Mouse (Mus musculus) heart, embryonic 14.5 days (tissue): ENCODE results near the gene Traf3ip3. TPM values are rescaled to one million over a fixed set of nuclear protein-coding genes. Genes with fewer than 3 reads are reported as not detected.

Experiments used
- ATAC-seq: fragments of 200-750 bp; cut with Nextera tagmentation; 2 replicates; pipeline ENCODE4 v1.8.0; 2017; ENCODE audit warnings: low read depth, moderate TSS enrichment; ENCODE audit not compliant: insufficient number of reproducible peaks, insufficient read depth, low FRiP score
- H3K27ac ChIP-seq, 2 experiments: fragments of 200-500 bp in 1 of 2; fragments of 300-500 bp in 1 of 2; sonication (generic) in 1 of 2; replicated peaks in 1 of 2; 2 replicates each; pipeline ENCODE4 v1.5.1; 2012 to 2014; ENCODE audit warnings: low read depth in 2 of 2, low read length in 2 of 2, control low read depth in 1 of 2, mild to moderate bottlenecking in 1 of 2, mixed read lengths in 1 of 2; ENCODE audit not compliant: control insufficient read depth in 1 of 2, insufficient read depth in 1 of 2
- H3K27me3 ChIP-seq: fragments of 300-500 bp; sonication (generic); 2 replicates; pipeline ENCODE4 v1.6.1; 2014; ENCODE audit warnings: mild to moderate bottlenecking, low read length, control low read depth; ENCODE audit not compliant: control insufficient read depth, insufficient read depth
- H3K36me3 ChIP-seq: fragments of 300-500 bp; sonication (generic); 2 replicates; pipeline ENCODE4 v1.6.1; 2014; ENCODE audit warnings: mild to moderate bottlenecking, control low read depth, low read length, mixed read lengths; ENCODE audit not compliant: control insufficient read depth, insufficient read depth
- H3K4me1 ChIP-seq, 2 experiments: fragments of 200-500 bp in 1 of 2; fragments of 300-500 bp in 1 of 2; sonication (generic) in 1 of 2; 2 replicates each; pipeline ENCODE4 v1.6.1; 2012 to 2014; ENCODE audit warnings: low read length in 2 of 2, control low read depth in 1 of 2, mixed read lengths in 1 of 2; ENCODE audit not compliant: control insufficient read depth in 2 of 2, insufficient read depth in 2 of 2
- H3K4me2 ChIP-seq: fragments of 300-500 bp; sonication (generic); 2 replicates; pipeline ENCODE4 v1.6.1; 2014; ENCODE audit warnings: mild to moderate bottlenecking, low read length
- H3K4me3 ChIP-seq, 2 experiments: fragments of 200-500 bp in 1 of 2; fragments of 300-500 bp in 1 of 2; sonication (generic) in 1 of 2; 2 replicates each; pipeline ENCODE4 v1.5.1; 2012 to 2014; ENCODE audit warnings: low read length in 2 of 2, mild to moderate bottlenecking in 2 of 2, control low read depth in 1 of 2, low read depth in 1 of 2, moderate library complexity in 1 of 2; ENCODE audit not compliant: control insufficient read depth in 1 of 2, insufficient read depth in 1 of 2
- H3K9ac ChIP-seq: fragments of 300-500 bp; sonication (generic); 2 replicates; pipeline ENCODE4 v1.6.1; 2014; ENCODE audit warnings: mild to moderate bottlenecking, low read length
- H3K9me3 ChIP-seq: fragments of 300-500 bp; sonication (generic); 2 replicates; pipeline ENCODE4 v1.6.1; 2016; ENCODE audit warnings: low read length, control low read depth; ENCODE audit not compliant: control insufficient read depth
- WGBS: fragments of 180-500 bp; shearing (Covaris S2); extraction: QIAGEN DNeasy Blood & Tissue Kit; methylation state at CpG from one replicate; pipeline ENCODE4 v1.1.7; 2014; 5-methylcytosine and 5-hydroxymethylcytosine counted together
- polyA plus RNA-seq: library from polyadenylated mRNA; unstranded; fragments of >200 nt; fragmentation: Nextera tagmentation; extraction: Ambion mirVana; gene quantifications from 2 replicates; pipeline ENCODE4 v1.2.1, GENCODE M21; 2014

The Traf3ip3 gene
- polyA plus RNA-seq, 1 experiment from 2014 or later: 1.9 TPM

GRCm38 (mm10) chr1:193173810-193174129 is 27.7 kb downstream of the Traf3ip3 start:
- H3K27me3 ChIP-seq: no peaks in the 10 kb centered on the region
- 16% methylated on average over 9 of the region's 9 CpGs for WGBS
- peak overlapping the region; percentile 80 to 81 for H3K4me3 ChIP-seq
- no peak; the same call in 1 of the 2 replicates for ATAC-seq
- H3K4me1 ChIP-seq: peaks cover 14 to 36% of the 10 kb centered on the region in 2 experiments
- peak overlapping the region; percentile 84 for H3K4me2 ChIP-seq
- peak overlapping the region; percentile 91 to 92 for H3K27ac ChIP-seq
- H3K9ac ChIP-seq: peak overlapping the region; percentile 89
- no peaks in the 10 kb centered on the region for H3K9me3 ChIP-seq
- H3K36me3 ChIP-seq: peaks cover 3% of the 10 kb centered on the region; the same call in 1 of the 2 replicates

DNA sequence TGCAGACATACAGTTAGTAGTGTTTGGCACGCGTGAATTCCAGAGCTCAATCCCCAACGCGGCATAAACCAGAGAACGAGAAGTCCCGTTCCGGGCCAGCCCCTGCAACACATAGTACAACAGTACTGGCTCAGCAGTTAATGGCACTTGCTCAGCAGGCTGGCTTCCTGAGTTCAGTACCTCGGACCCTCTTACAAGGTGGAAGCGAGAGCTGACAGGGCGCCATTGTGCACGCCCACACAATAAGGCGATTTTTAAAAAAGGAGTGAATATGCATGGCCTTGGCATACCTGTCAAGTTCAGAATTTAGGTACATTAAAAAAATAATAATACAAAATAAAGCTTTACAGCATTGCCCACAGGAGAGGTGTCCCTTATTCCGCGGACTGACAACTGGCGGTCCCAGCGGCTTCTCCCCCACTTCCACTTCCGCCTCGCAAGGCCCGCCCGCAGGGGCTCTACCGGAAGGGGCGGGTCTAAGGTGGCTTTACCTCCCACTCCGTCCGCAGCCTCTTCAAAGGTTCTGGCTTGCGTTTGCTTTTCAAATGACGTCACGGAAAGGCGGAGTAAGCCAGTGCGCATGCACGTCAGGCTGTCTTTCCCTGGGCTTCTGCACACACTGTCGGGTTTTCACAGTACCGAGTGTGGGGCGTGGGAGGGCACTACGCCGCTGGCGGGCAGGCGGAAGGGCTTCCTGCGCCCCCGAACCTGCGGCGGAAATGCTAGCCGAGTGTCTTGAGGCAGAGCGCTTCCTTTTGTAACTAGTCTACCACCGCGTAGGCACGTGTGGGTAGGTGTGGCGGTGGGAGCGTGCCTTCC is 28.3 kb downstream of the Traf3ip3 start:
- peak overlapping the region; percentile 84 for H3K4me2 ChIP-seq
- peak overlapping the region; percentile 89 for H3K9ac ChIP-seq
- peak; percentile 99 for ATAC-seq
- H3K9me3 ChIP-seq: no peaks in the 10 kb centered on the region
- WGBS: under 1% methylated on average over 48 of the region's 48 CpGs
- H3K27ac ChIP-seq: peak overlapping the region; percentile 91 to 92
- peaks cover 14 to 36% of the 10 kb centered on the region in 2 experiments for H3K4me1 ChIP-seq
- peaks cover 3% of the 10 kb centered on the region; the same call in 1 of the 2 replicates for H3K36me3 ChIP-seq
- no peaks in the 10 kb centered on the region for H3K27me3 ChIP-seq
- H3K4me3 ChIP-seq: peak overlapping the region; percentile 80 to 81

- Histone ChIP-seq H3K27me3 (no peaks in the 10 kb centered on the region), H3K9me3 (no peaks in the 10 kb centered on the region), H3K4me2 (no peak overlapping the region), H3K36me3 (no peaks in the 10 kb centered on the region), H3K27ac (no peak overlapping the region), H3K4me1 (peaks cover 12 to 26% of the 10 kb centered on the region in 2 experiments), H3K4me3 (no peak overlapping the region), H3K9ac (no peak overlapping the region)
- WGBS: 71% methylated on average over 2 of the region's 2 CpGs
- ATAC-seq: no peak
These were observed 31.6 kb downstream of the Traf3ip3 start for GRCm38 (mm10) chr1:193169856-193170255.

DNA sequence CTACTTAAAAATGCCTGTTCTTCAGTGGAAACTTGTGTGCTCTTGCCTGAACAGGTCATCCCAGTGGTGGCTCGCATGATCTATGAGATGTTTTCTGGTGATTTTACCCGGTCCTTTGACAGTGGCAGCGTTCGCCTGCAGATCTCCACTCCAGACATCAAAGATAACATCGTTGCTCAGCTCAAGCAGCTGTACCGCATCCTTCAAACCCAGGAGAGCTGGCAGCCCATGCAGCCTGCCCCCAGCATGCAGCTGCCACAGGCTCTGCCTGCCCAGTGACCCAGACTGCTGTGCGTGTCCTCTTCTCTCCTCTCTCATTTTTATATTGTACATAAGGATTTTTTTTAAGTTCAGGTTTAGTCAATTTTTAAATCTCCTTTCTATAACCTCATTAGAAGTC is 32.3 kb downstream of the Traf3ip3 start:
- no peaks in the 10 kb centered on the region for H3K9me3 ChIP-seq
- no peaks in the 10 kb centered on the region for H3K27me3 ChIP-seq
- H3K4me1 ChIP-seq: peaks cover 5 to 20% of the 10 kb centered on the region in 2 experiments
- H3K9ac ChIP-seq: no peak overlapping the region
- WGBS: 81% methylated on average over 7 of the region's 7 CpGs
- H3K4me2 ChIP-seq: no peak overlapping the region
- no peak overlapping the region for H3K27ac ChIP-seq
- no peak for ATAC-seq
- no peak overlapping the region for H3K4me3 ChIP-seq
- no peaks in the 10 kb centered on the region for H3K36me3 ChIP-seq

- ATAC-seq: no peak
- WGBS: 87% methylated on average over 3 of the region's 3 CpGs
These were observed 33.8 kb downstream of the Traf3ip3 start, which contains the start of gene A130010J15Rik for GRCm38 (mm10) chr1:193167746-193168145. Gene A130010J15Rik (plus strand): TSS chr1:193168046.

GRCm38 (mm10) chr1:193160317-193161032 is 41.0 kb downstream of the Traf3ip3 start:
- Histone ChIP-seq H3K4me3 (peak overlapping the region; percentile 25 to 37), H3K27ac (no peak overlapping the region), H3K4me1 (peaks cover 9 to 18% of the 10 kb centered on the region in 2 experiments; a peak in 3 of 4 replicates), H3K36me3 (no peaks in the 10 kb centered on the region), H3K9me3 (no peaks in the 10 kb centered on the region), H3K9ac (peak overlapping the region; percentile 36; the same call in 1 of the 2 replicates), H3K27me3 (no peaks in the 10 kb centered on the region), H3K4me2 (peak overlapping the region; percentile 59)
- 0 out of 2 replicates have a peak, but pooled peaks have one; percentile 36 for ATAC-seq
- 11% methylated on average over 18 of the region's 18 CpGs for WGBS

More at GRCm38 (mm10) chr1:193167746-193168145, 33.8 kb downstream of the Traf3ip3 start, which contains the start of gene A130010J15Rik:
- no peaks in the 10 kb centered on the region for H3K9me3 ChIP-seq
- no peaks in the 10 kb centered on the region for H3K36me3 ChIP-seq
- no peak within 1 kb of the TSS for H3K9ac ChIP-seq
- peaks cover 2 to 14% of the 10 kb centered on the region in 2 experiments; a peak in 3 of 4 replicates for H3K4me1 ChIP-seq
- no peaks in the 10 kb centered on the region for H3K27me3 ChIP-seq
- no peak within 1 kb of the TSS for H3K4me3 ChIP-seq
- no peak within 1 kb of the TSS for H3K27ac ChIP-seq
- no peak within 1 kb of the TSS for H3K4me2 ChIP-seq

DNA sequence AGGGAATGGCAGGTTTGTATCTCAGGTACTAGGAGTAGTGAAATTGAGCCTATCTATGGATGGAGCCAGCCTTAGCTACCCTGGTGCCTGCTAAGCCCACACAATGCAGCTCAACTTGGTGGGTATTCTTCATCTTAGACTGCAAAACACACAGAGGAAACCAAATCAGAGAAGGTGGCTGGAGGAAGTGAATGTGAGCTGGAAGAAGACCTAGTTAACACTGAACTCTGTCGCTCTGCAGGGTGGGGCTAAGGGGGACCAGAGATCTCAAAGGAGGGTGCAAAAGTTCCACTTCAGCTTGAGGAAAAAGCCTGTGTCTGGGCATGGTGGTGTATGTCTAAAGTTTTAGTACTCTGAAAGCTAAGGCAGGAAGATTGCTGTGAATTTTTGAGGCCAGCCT is 41.9 kb downstream of the Traf3ip3 start:
- whole genome bisulfite sequencing: 50% methylated on average over 1 of the region's 1 CpGs

More for the DNA sequence above, 41.9 kb downstream of the Traf3ip3 start:
- Histone ChIP-seq H3K4me2 (peak overlapping the region; percentile 59; the same call in 1 of the 2 replicates), H3K9me3 (no peaks in the 10 kb centered on the region), H3K36me3 (no peaks in the 10 kb centered on the region), H3K9ac (0 out of 2 replicates have a peak overlapping the region, but pooled peaks have one; percentile 36), H3K27ac (no peak overlapping the region), H3K27me3 (peaks cover under 1% of the 10 kb centered on the region; the same call in 1 of the 2 replicates), H3K4me1 (peaks cover 9 to 18% of the 10 kb centered on the region in 2 experiments; a peak in 3 of 4 replicates), H3K4me3 (no peak overlapping the region)
- ATAC-seq: no peak
